Mouse (Mus musculus) bone marrow, adult 2 months (tissue): ENCODE data around the gene Cep126. TPM values are rescaled to one million over a fixed set of nuclear protein-coding genes. Genes with fewer than 3 reads are reported as not detected.

Experiments used
- H3K27ac ChIP-seq: fragments of 200-500 bp; 2 replicates; pipeline ENCODE4 v1.5.1; 2012; ENCODE audit warnings: low read depth, mild to moderate bottlenecking, control low read depth, inconsistent platforms, low read length; ENCODE audit not compliant: control insufficient read depth, poor library complexity, insufficient read depth
- H3K4me1 ChIP-seq: fragments of 200-500 bp; 2 replicates; pipeline ENCODE4 v1.6.1; 2011; ENCODE audit warnings: low read length; ENCODE audit not compliant: control insufficient read depth, insufficient read depth
- H3K4me3 ChIP-seq: fragments of 200-500 bp; replicated peaks from 2 replicates; pipeline ENCODE3; 2011; ENCODE audit warnings: mild to moderate bottlenecking, low read depth, low read length, control low read depth; ENCODE audit not compliant: control insufficient read depth
- CTCF ChIP-seq: fragments of 200-500 bp; IDR thresholded peaks from 2 replicates; pipeline ENCODE4 v1.5.1; 2011; ENCODE audit warnings: low read length, control low read depth; ENCODE audit not compliant: control insufficient read depth, insufficient read depth
- POLR2A ChIP-seq: fragments of 200-500 bp; IDR thresholded peaks from 2 replicates; pipeline ENCODE4 v1.6.1; 2011; ENCODE audit warnings: low read depth, mild to moderate bottlenecking, control low read depth, low read length, borderline replicate concordance; ENCODE audit not compliant: control insufficient read depth
- WGBS: fragments of 180-500 bp; shearing (Covaris S2); methylation state at CpG from one replicate; pipeline ENCODE4 v1.1.7; 2018; 5-methylcytosine and 5-hydroxymethylcytosine counted together
- polyA plus RNA-seq: library from polyadenylated mRNA; stranded (reverse); fragments of >200 nt; gene quantifications from 2 replicates; pipeline ENCODE4 v1.2.4, GENCODE M21; 2011; ENCODE audit warnings: low replicate concordance; ENCODE audit not compliant: missing spikeins, insufficient read depth, insufficient read length

The Cep126 gene
- polyA plus RNA-seq, 1 experiment: 2.1 TPM

GRCm38 (mm10) chr9:8100962-8101361 is 33.1 kb downstream of the Cep126 start:
- no peak overlapping the region for H3K27ac ChIP-seq
- WGBS: 66% methylated on average over 6 of the region's 6 CpGs
- H3K4me1 ChIP-seq: no peaks in the 10 kb centered on the region
- no peak overlapping the region for H3K4me3 ChIP-seq
- TF ChIP-seq CTCF: no peak
- TF ChIP-seq POLR2A: no peak

- 68% methylated on average over 5 of the region's 5 CpGs for WGBS
- no peak for TF ChIP-seq CTCF
- H3K27ac ChIP-seq: no peak overlapping the region
- no peaks in the 10 kb centered on the region for H3K4me1 ChIP-seq
- H3K4me3 ChIP-seq: no peak overlapping the region
Measured at GRCm38 (mm10) chr9:8078882-8079281, 55.2 kb downstream of the Cep126 start.

GRCm38 (mm10) chr9:8074345-8074744 is 59.7 kb downstream of the Cep126 start:
- no peak overlapping the region for H3K27ac ChIP-seq
- H3K4me1 ChIP-seq: no peaks in the 10 kb centered on the region
- H3K4me3 ChIP-seq: no peak overlapping the region
- TF ChIP-seq CTCF (no peak), POLR2A (no peak)

GRCm38 (mm10) chr9:8073203-8073755 is 60.8 kb downstream of the Cep126 start:
- Histone ChIP-seq H3K4me1 (no peaks in the 10 kb centered on the region), H3K4me3 (no peak overlapping the region), H3K27ac (no peak overlapping the region)
- WGBS: 84% methylated on average over 3 of the region's 3 CpGs
- TF ChIP-seq POLR2A (no peak), CTCF (no peak)

- no peak overlapping the region for H3K4me3 ChIP-seq
- TF ChIP-seq POLR2A (no peak), CTCF (no peak)
- WGBS: 72% methylated on average over 3 of the region's 3 CpGs
- no peak overlapping the region for H3K27ac ChIP-seq
- H3K4me1 ChIP-seq: no peaks in the 10 kb centered on the region
Measured at GRCm38 (mm10) chr9:8059636-8060035, 74.5 kb downstream of the Cep126 start.

GRCm38 (mm10) chr9:8054831-8055230 is 79.3 kb downstream of the Cep126 start:
- Histone ChIP-seq H3K4me1 (no peaks in the 10 kb centered on the region), H3K4me3 (no peak overlapping the region), H3K27ac (no peak overlapping the region)
- 11% methylated on average over 1 of the region's 1 CpGs for WGBS
- TF ChIP-seq POLR2A: no peak

GRCm38 (mm10) chr9:8043044-8043387 is 91.1 kb downstream of the Cep126 start:
- Histone ChIP-seq H3K4me1 (no peaks in the 10 kb centered on the region), H3K4me3 (no peak overlapping the region), H3K27ac (no peak overlapping the region)
- TF ChIP-seq CTCF: no peak
- TF ChIP-seq POLR2A: no peak
- WGBS: 8% methylated on average over 5 of the region's 5 CpGs

GRCm38 (mm10) chr9:8042338-8043043 is 91.6 kb downstream of the Cep126 start, which contains the start of gene Cfap300:
Gene Cfap300, minus strand, starts transcription at chr9:8042823.
- H3K27ac ChIP-seq: no peak within 1 kb of the TSS
- TF ChIP-seq CTCF: no peak
- TF ChIP-seq POLR2A: no peak
- peak within 1 kb of the TSS; percentile 66 for H3K4me3 ChIP-seq
- no peaks in the 10 kb centered on the region for H3K4me1 ChIP-seq
- WGBS: under 1% methylated on average over 39 of the region's 39 CpGs

GRCm38 (mm10) chr9:8035546-8035945 is 98.5 kb downstream of the Cep126 start:
- 52% methylated on average over 7 of the region's 7 CpGs for WGBS
- H3K4me3 ChIP-seq: no peak overlapping the region
- H3K27ac ChIP-seq: no peak overlapping the region
- TF ChIP-seq POLR2A: no peak
- TF ChIP-seq CTCF: no peak
- no peaks in the 10 kb centered on the region for H3K4me1 ChIP-seq
